Mouse (Mus musculus): ENCODE measurements around the gene Lrrc27. TPM values are rescaled to one million over a fixed set of nuclear protein-coding genes. Genes with fewer than 3 reads are reported as not detected.

Gene Lrrc27
- 4.7 and 4.9 TPM in 2 replicates for polyA plus RNA-seq (2014; fragmentation: Nextera tagmentation; extraction: Ambion mirVana)

GRCm38 (mm10) chr7:139212754-139213745, at the start of gene Lrrc27, which contains the start of gene Stk32c:
Gene Lrrc27, plus strand, starts transcription at chr7:139212988.
Gene Stk32c, minus strand, starts transcription at chr7:139213307.
- peak within 1 kb of the TSS; percentile 76 for H3K9ac ChIP-seq (ENCODE audit: low read length)
- H3K4me3 ChIP-seq (ENCODE audit: low read depth, low read length): peak within 1 kb of the TSS; percentile 53
- H3K36me3 ChIP-seq (ENCODE audit: control insufficient read depth, insufficient read depth, low read length): no peaks in the 10 kb centered on the region
- peaks cover 10% of the 10 kb centered on the region for H3K4me1 ChIP-seq (replicated peaks; ENCODE audit: control insufficient read depth, insufficient read depth, low read length)
- WGBS: 2% methylated on average over 53 of the region's 53 CpGs
- peak within 1 kb of the TSS; percentile 71 for H3K4me2 ChIP-seq (ENCODE audit: low read length)
- ATAC-seq (replicated peaks; ENCODE audit: low FRiP score, low TSS enrichment, low read depth): peak; percentile 99
- H3K9me3 ChIP-seq (ENCODE audit: control insufficient read depth, low read length): no peaks in the 10 kb centered on the region
- DNase-seq (ENCODE audit: low spot score): peak; percentile 98
- no peaks in the 10 kb centered on the region for H3K27me3 ChIP-seq (replicated peaks; ENCODE audit: control insufficient read depth, insufficient read depth, low read length)
- H3K27ac ChIP-seq (ENCODE audit: low read depth): peak within 1 kb of the TSS; percentile 82

GRCm38 (mm10) chr7:139164410-139164809, 48.4 kb upstream of the Lrrc27 start:
- no peak overlapping the region for H3K9ac ChIP-seq (ENCODE audit: low read length)
- no peak overlapping the region for H3K27ac ChIP-seq (ENCODE audit: low read depth)
- H3K9me3 ChIP-seq (ENCODE audit: control insufficient read depth, low read length): 0 out of 2 replicates have a peak, but pooled peaks cover 10% of the 10 kb centered on the region
- no peaks in the 10 kb centered on the region for H3K36me3 ChIP-seq (ENCODE audit: control insufficient read depth, insufficient read depth, low read length)
- no peak overlapping the region for H3K4me3 ChIP-seq (ENCODE audit: low read depth, low read length)
- no peak for DNase-seq (ENCODE audit: low spot score)
- no peaks in the 10 kb centered on the region for H3K4me1 ChIP-seq (replicated peaks; ENCODE audit: control insufficient read depth, insufficient read depth, low read length)
- 63% methylated on average over 5 of the region's 5 CpGs for WGBS
- no peak for ATAC-seq (replicated peaks; ENCODE audit: low FRiP score, low TSS enrichment, low read depth)
- no peak overlapping the region for H3K4me2 ChIP-seq (ENCODE audit: low read length)
- H3K27me3 ChIP-seq (replicated peaks; ENCODE audit: control insufficient read depth, insufficient read depth, low read length): no peaks in the 10 kb centered on the region

GRCm38 (mm10) chr7:139169143-139169542, 43.6 kb upstream of the Lrrc27 start:
- Histone ChIP-seq H3K27ac (ENCODE audit: low read depth) (no peak overlapping the region), H3K36me3 (ENCODE audit: control insufficient read depth, insufficient read depth, low read length) (no peaks in the 10 kb centered on the region), H3K9ac (ENCODE audit: low read length) (no peak overlapping the region), H3K27me3 (replicated peaks; ENCODE audit: control insufficient read depth, insufficient read depth, low read length) (no peaks in the 10 kb centered on the region), H3K4me3 (ENCODE audit: low read depth, low read length) (no peak overlapping the region), H3K4me2 (ENCODE audit: low read length) (no peak overlapping the region), H3K4me1 (replicated peaks; ENCODE audit: control insufficient read depth, insufficient read depth, low read length) (no peaks in the 10 kb centered on the region), H3K9me3 (ENCODE audit: control insufficient read depth, low read length) (0 out of 2 replicates have a peak, but pooled peaks cover 10% of the 10 kb centered on the region)
- 52% methylated on average over 4 of the region's 4 CpGs for WGBS
- ATAC-seq (replicated peaks; ENCODE audit: low FRiP score, low TSS enrichment, low read depth): no peak
- DNase-seq (ENCODE audit: low spot score): no peak

- ATAC-seq (replicated peaks; ENCODE audit: low FRiP score, low TSS enrichment, low read depth) (no peak), DNase-seq (ENCODE audit: low spot score) (no peak)
- Histone ChIP-seq H3K9ac (ENCODE audit: low read length) (no peak overlapping the region), H3K4me3 (ENCODE audit: low read depth, low read length) (no peak overlapping the region), H3K9me3 (ENCODE audit: control insufficient read depth, low read length) (no peaks in the 10 kb centered on the region), H3K27ac (ENCODE audit: low read depth) (no peak overlapping the region), H3K27me3 (replicated peaks; ENCODE audit: control insufficient read depth, insufficient read depth, low read length) (no peaks in the 10 kb centered on the region), H3K36me3 (ENCODE audit: control insufficient read depth, insufficient read depth, low read length) (no peaks in the 10 kb centered on the region), H3K4me1 (replicated peaks; ENCODE audit: control insufficient read depth, insufficient read depth, low read length) (no peaks in the 10 kb centered on the region), H3K4me2 (ENCODE audit: low read length) (no peak overlapping the region)
- WGBS: 86% methylated on average over 5 of the region's 5 CpGs
Measured at GRCm38 (mm10) chr7:139179299-139179698, 33.5 kb upstream of the Lrrc27 start.

- no peak overlapping the region for H3K4me3 ChIP-seq (ENCODE audit: low read depth, low read length)
- WGBS: 87% methylated on average over 3 of the region's 3 CpGs
- H3K9ac ChIP-seq (ENCODE audit: low read length): no peak overlapping the region
- H3K27ac ChIP-seq (ENCODE audit: low read depth): no peak overlapping the region
- no peaks in the 10 kb centered on the region for H3K36me3 ChIP-seq (ENCODE audit: control insufficient read depth, insufficient read depth, low read length)
- H3K27me3 ChIP-seq (replicated peaks; ENCODE audit: control insufficient read depth, insufficient read depth, low read length): peaks cover 2% of the 10 kb centered on the region; the same call in 1 of the 2 replicates
- no peaks in the 10 kb centered on the region for H3K9me3 ChIP-seq (ENCODE audit: control insufficient read depth, low read length)
- DNase-seq (ENCODE audit: low spot score): no peak
- H3K4me2 ChIP-seq (ENCODE audit: low read length): no peak overlapping the region
- no peaks in the 10 kb centered on the region for H3K4me1 ChIP-seq (replicated peaks; ENCODE audit: control insufficient read depth, insufficient read depth, low read length)
- no peak for ATAC-seq (replicated peaks; ENCODE audit: low FRiP score, low TSS enrichment, low read depth)
Measured at GRCm38 (mm10) chr7:139180058-139180457, 32.7 kb upstream of the Lrrc27 start.

- Histone ChIP-seq H3K9me3 (ENCODE audit: control insufficient read depth, low read length) (no peaks in the 10 kb centered on the region), H3K27me3 (replicated peaks; ENCODE audit: control insufficient read depth, insufficient read depth, low read length) (peaks cover 34% of the 10 kb centered on the region), H3K4me2 (ENCODE audit: low read length) (no peak overlapping the region), H3K36me3 (ENCODE audit: control insufficient read depth, insufficient read depth, low read length) (no peaks in the 10 kb centered on the region), H3K4me1 (replicated peaks; ENCODE audit: control insufficient read depth, insufficient read depth, low read length) (0 out of 2 replicates have a peak, but pooled peaks cover 3% of the 10 kb centered on the region), H3K4me3 (ENCODE audit: low read depth, low read length) (no peak overlapping the region), H3K27ac (ENCODE audit: low read depth) (no peak overlapping the region), H3K9ac (ENCODE audit: low read length) (no peak overlapping the region)
- 71% methylated on average over 4 of the region's 4 CpGs for WGBS
- DNase-seq (ENCODE audit: low spot score): peak; percentile 28
- ATAC-seq (replicated peaks; ENCODE audit: low FRiP score, low TSS enrichment, low read depth): no peak
Measured at GRCm38 (mm10) chr7:139184396-139184795, 28.4 kb upstream of the Lrrc27 start.

- Histone ChIP-seq H3K4me3 (ENCODE audit: low read depth, low read length) (no peak overlapping the region), H3K27ac (ENCODE audit: low read depth) (no peak overlapping the region), H3K27me3 (replicated peaks; ENCODE audit: control insufficient read depth, insufficient read depth, low read length) (peaks cover 34% of the 10 kb centered on the region), H3K9me3 (ENCODE audit: control insufficient read depth, low read length) (no peaks in the 10 kb centered on the region), H3K9ac (ENCODE audit: low read length) (no peak overlapping the region), H3K4me1 (replicated peaks; ENCODE audit: control insufficient read depth, insufficient read depth, low read length) (0 out of 2 replicates have a peak, but pooled peaks cover 3% of the 10 kb centered on the region), H3K4me2 (ENCODE audit: low read length) (no peak overlapping the region), H3K36me3 (ENCODE audit: control insufficient read depth, insufficient read depth, low read length) (no peaks in the 10 kb centered on the region)
- ATAC-seq (replicated peaks; ENCODE audit: low FRiP score, low TSS enrichment, low read depth) (no peak), DNase-seq (ENCODE audit: low spot score) (peak; percentile 20)
- 77% methylated on average over 7 of the region's 7 CpGs for WGBS
Measured at GRCm38 (mm10) chr7:139184846-139185245, 27.9 kb upstream of the Lrrc27 start.

DNA sequence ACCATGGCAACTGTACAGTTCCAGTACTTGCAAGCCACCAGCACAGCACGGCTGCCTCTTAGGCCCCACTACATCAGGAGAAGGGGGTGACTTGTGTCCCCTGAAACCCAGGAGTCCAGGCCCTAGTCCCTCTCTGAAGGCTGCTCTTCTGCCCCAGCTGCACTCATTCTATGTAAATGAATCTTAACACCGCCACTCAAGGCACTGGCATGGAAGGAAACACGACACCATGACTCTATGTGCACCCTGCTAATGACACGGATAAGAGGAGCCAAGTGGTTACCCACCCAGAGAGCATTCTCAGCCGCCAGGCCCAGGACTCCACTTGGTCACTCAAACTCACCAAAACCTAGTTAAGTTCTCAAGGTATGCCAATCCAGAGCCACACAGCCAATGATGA, 26.8 kb upstream of the Lrrc27 start:
- no peaks in the 10 kb centered on the region for H3K9me3 ChIP-seq (ENCODE audit: control insufficient read depth, low read length)
- no peak overlapping the region for H3K4me3 ChIP-seq (ENCODE audit: low read depth, low read length)
- no peak overlapping the region for H3K27ac ChIP-seq (ENCODE audit: low read depth)
- 0 out of 2 replicates have a peak, but pooled peaks cover 3% of the 10 kb centered on the region for H3K4me1 ChIP-seq (replicated peaks; ENCODE audit: control insufficient read depth, insufficient read depth, low read length)
- DNase-seq (ENCODE audit: low spot score) (peak; percentile 48), ATAC-seq (replicated peaks; ENCODE audit: low FRiP score, low TSS enrichment, low read depth) (no peak)
- no peak overlapping the region for H3K9ac ChIP-seq (ENCODE audit: low read length)
- no peaks in the 10 kb centered on the region for H3K36me3 ChIP-seq (ENCODE audit: control insufficient read depth, insufficient read depth, low read length)
- no peak overlapping the region for H3K4me2 ChIP-seq (ENCODE audit: low read length)
- 45% methylated on average over 5 of the region's 5 CpGs for WGBS
- H3K27me3 ChIP-seq (replicated peaks; ENCODE audit: control insufficient read depth, insufficient read depth, low read length): peaks cover 44% of the 10 kb centered on the region

Measured in intestine, embryonic 14.5 days (tissue).